Mouse (Mus musculus): Measurements from ENCODE around the gene Syngr3. TPM values are rescaled to one million over a fixed set of nuclear protein-coding genes. Genes with fewer than 3 reads are reported as not detected.
"Not testable (repeated sequence)": the region's sequence is repeated elsewhere in the genome, so short reads cannot be mapped to it uniquely, and the experiment has no call there.

Gene Syngr3
- under 1 TPM; 0.14 to 0.27 TPM for total RNA-seq (2021)

- DNase-seq: no peak
These were observed at the start of gene Syngr3 for GRCm38 (mm10) chr17:24689251-24690081. Syngr3 (minus strand) TSS chr17:24689955.

DNA sequence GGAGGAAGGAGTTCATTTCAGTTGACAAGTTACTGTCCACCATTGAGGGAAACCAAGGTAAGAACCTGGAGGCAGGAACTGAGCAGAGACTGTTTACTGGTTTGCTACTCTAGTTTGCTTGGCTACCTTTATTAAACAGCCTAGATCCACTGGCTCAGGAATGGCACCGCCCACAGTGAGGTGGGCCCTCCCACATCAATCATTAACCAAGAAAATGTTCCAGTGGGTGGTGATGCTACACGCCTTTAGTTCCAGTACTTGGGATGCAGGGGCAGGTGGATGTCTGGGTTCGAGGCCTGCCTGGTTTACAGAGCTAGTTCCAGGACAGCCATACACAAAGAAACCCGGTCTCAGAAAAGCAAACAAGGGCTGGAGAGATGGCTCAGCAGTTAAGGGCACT lies 48.5 kb upstream of the Syngr3 start:
- no peak for DNase-seq

DNA sequence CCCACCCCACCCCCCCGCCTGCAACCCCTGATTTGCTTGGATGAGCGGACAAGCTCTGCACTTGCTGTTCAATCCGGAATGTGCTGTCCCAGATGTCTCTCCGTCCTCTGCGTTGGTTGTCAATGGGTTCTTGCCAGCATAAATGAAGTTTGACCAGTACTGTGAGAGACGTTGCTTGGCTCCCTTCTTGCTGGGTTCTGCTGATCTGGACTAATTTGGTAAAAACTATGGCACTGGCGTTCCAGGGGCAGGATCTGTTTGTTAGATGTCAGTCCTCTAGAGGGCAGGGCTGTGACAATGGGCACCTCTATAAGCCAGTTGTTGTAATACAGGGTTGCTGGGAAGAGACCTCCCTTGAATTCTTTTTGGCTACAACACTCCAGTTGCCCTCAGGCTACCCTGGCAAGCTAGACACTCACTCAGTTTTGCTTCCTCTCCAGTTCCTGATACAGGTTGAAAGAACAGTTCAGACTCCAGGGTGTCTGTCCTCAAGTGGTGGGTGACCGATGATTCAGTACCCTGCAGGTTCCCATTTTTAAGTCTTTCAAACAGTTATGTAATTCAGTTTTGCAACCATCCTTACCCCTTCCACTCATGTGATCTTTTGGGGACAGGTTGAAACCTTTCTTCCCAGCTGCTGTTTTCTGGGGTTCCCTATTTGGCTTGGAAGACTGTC lies 47.5 kb upstream of the Syngr3 start:
- DNase-seq: no peak

DNA sequence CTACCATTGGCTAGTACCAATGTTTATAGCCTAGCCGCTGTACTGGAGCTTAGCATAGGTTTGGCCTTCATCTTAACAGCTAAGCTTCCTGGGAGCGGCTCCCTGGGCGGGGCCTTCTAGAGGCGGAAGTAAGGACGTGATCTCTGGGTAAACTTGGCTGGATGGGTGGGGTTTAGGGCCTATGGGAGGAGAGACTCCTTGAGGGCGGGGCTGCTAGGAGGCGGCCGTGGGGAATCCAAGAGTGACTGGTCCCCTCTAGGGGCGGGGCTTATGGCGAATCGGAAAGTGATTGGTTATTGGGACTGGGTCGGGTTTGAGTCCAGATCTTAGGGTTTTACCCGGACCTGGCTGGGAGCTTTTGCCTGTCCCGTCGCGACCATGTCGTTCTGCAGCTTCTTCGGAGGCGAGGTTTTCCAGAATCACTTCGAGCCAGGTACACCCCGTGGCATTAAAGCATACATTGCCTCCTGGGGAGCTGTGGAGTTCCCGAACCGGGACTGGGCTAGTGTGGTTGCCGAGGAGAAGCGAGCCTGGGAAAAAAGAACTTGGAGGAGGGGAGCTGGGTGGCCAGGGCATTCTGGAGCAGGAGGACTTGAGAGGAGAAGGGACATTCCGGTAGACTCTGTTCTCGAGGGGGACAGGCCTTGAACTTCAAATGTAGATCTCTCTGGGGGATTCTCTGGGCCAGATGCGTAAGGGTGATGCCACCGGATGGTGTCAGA lies 46.7 kb upstream of the Syngr3 start, which contains the start of gene Msrb1:
TSS of gene Msrb1 (plus strand) at position 313 of the 722 bp plus-strand sequence.
- DNase-seq: peak; percentile 96

DNA sequence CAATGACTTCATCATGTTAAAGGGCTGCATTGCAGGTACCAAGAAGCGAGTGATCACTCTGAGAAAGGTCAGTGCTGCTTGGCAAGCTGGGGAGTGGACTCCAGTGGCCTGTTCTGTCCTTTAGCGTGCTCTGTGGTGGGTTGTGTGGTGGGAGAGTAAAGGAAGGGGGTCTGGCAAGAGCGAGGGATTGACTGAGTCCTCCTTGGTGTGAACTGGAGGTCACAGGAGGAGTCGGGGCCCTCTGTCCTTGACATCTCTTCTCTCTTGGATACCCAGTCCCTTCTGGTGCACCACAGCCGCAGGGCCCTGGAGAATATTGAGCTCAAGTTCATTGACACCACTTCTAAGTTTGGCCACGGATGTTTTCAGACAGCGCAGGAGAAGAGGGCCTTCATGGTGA lies 45.7 kb upstream of the Syngr3 start:
- DNase-seq: no peak

GRCm38 (mm10) chr17:24734513-24734912 lies 44.8 kb upstream of the Syngr3 start:
- DNase-seq: no peak

GRCm38 (mm10) chr17:24733434-24734050 lies 43.8 kb upstream of the Syngr3 start:
- no peak for DNase-seq

DNA sequence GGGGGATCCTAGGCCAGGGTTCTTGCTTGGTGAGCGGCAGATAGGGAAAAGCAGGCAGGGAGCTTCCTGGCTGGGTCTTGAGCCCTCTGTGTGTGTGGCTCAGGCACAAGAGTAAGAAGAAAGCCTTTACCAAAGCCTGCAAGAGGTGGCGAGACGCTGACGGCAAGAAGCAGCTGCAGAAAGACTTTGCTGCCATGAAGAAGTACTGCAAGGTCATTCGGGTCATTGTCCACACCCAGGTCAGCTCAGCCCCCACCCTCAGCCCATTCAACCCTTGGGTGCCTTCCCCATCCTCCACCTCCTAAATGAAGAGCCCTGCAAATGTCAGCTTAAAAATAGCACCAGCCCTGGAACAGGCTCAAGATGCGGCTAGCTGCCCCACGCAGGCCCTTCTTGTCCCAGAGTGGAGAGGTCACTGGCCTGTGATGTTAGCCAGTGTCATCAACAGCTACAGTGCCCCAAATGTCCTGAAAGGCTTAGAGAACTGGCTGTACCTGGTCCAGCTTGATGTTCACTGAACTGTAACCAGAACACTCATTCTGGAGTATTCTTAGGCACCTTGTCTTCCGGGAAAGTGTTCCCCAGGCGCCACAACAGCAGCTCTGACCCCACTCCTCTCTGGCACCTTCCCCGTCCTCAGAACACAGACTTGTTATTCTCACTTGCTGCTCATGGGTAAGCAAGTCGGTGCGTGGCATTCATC lies 42.6 kb upstream of the Syngr3 start:
- DNase-seq: peak; percentile 68

- no peak for DNase-seq
These were observed 41.0 kb upstream of the Syngr3 start for GRCm38 (mm10) chr17:24730787-24731186.

DNA sequence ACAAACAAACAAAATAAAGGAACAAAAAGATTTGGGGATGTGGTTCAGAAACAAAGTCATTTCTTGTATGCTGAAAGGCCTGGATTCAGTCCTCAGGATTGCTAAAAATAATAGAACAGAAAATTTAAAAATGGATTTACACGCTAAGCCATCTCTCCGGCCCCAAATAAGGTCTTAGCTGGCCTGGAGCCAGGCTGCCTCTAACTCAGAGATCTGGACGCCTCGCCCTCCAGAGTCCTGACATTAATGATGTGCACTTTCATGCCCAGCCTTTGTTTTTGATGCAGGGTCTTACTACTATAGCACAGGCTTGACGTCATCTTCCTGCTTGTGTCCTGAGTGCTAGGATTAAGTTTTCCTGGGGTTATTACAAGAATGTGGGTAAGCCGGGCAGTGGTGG lies 39.3 kb upstream of the Syngr3 start:
- DNase-seq: peak; percentile 56

- no peak for DNase-seq
These were observed 38.4 kb upstream of the Syngr3 start for GRCm38 (mm10) chr17:24728184-24728583.

DNA sequence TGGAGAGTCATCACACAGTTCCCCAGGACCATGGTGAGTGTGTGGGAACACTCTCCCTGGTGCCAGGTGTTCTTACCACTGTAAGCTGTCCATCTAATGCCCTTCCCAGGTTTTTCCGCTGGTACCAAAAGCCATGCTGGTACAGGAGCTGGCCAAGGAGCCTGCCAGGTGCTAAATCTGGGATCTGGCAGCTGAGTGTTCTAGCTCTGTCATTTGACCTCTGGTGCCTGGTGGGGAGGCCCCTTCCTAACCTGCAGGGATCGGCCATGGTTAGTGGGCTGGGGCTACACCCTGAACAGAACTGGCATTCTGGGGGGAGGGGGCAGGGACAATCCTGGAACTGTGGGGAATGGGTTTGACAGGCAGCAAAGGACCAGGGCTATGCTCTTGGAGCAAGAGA lies 37.9 kb upstream of the Syngr3 start, which contains the start of gene Rpl3l:
TSS of gene Rpl3l (plus strand) at position 203 of the 400 bp plus-strand sequence.
- DNase-seq: peak; percentile 37

GRCm38 (mm10) chr17:24725637-24726390 lies 36.1 kb upstream of the Syngr3 start:
- no peak for DNase-seq

GRCm38 (mm10) chr17:24724184-24724583 lies 34.4 kb upstream of the Syngr3 start, which contains the start of gene Ndufb10:
Ndufb10 (minus strand) TSS chr17:24724478.
- DNase-seq: peak; percentile 99

DNA sequence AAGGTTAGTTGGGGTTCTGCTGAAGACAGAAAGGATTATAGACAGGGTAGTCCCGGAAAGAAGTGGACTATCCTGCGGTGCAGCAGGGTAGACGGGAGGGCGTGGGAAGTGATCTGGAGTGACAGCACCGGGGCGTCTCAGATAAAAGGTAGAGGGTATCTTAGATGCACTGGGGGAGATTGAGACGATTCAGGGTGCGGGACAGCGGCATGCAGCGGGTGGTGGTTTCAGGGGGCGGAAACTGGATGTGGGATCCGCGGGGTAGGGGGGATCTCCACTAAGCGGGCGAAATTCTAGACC lies 34.1 kb upstream of the Syngr3 start:
- DNase-seq: no peak

GRCm38 (mm10) chr17:24723122-24723880 lies 33.5 kb upstream of the Syngr3 start:
- no peak for DNase-seq

DNA sequence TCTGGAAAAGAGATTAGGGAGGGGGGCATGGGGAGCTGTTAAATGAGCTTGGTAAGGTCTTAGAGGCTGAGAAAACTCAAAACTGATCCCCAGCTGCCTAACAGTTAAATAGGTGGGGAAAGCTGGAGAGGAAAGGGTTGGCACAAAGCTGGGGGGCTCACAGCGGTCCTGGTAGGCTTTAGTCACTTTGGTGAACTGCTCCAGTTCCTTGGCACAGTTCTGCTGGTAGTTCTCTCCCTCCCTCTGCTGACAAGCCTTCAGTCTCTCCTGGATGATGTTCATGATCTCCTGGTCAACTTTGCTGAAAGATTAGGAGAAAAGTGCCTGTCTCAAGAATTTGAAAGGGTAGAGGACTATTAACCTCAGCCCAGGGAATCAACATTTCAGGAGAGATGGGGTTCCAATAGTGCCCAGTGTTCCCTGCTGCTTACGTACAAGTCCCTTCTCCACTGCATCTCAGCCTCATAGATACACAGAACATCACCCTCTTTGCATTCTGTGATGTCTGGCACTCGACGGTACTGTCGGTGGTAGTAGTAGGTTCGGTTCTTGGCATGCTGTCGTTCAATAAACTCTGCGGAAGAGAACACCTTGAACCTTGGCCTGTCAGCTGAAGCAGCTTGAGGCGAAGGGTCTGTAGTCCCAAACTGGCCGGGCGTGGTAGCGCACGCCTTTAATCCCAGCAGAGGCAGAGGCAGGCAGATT lies 32.6 kb upstream of the Syngr3 start:
- DNase-seq: no peak

- DNase-seq: not testable (repeated sequence)
These were observed 31.7 kb upstream of the Syngr3 start for GRCm38 (mm10) chr17:24721383-24721955.

DNA sequence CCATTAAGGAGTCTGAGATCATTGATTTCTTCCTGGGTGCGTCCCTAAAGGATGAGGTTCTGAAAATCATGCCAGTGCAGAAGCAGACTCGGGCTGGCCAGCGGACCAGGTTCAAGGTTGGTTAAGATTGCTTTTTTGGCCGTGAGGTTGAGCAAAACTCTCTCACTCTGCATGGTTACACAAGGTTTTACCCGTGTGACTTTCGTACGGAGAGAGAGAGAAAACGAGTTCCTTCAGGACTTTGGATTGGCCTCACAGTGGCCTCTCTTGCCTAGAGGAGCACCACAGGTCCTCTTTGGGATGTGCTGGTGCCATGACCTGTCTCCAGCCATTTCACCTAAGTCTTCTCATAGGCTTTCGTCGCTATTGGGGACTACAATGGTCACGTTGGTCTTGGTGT lies 30.9 kb upstream of the Syngr3 start:
- not testable (repeated sequence) for DNase-seq

All from heart, postnatal 4 days (tissue).